Mouse (Mus musculus) right cerebral cortex, postnatal 14 days (tissue): Measurements from ENCODE around the gene Bicd1.
"Not testable (repeated sequence)": the region's sequence is repeated elsewhere in the genome, so short reads cannot be mapped to it uniquely, and the experiment has no call there.

Experiments used
- DNase-seq: peaks from one replicate; pipeline ENCODE4 v3.0.0; 2022

Bicd1 gene

GRCm38 (mm10) chr6:149408833-149409332 is at the start of gene Bicd1:
Gene Bicd1 (plus strand): TSS chr6:149408886.
- DNase-seq: peak; percentile 85

- DNase-seq: not testable (repeated sequence)
Measured at GRCm38 (mm10) chr6:149362533-149362932, 46.2 kb upstream of the Bicd1 start.

- DNase-seq: not testable (repeated sequence)
Measured at GRCm38 (mm10) chr6:149365975-149366374, 42.7 kb upstream of the Bicd1 start.

- DNase-seq: no peak
Measured at GRCm38 (mm10) chr6:149366403-149366802, 42.3 kb upstream of the Bicd1 start.

- peak; percentile 33 for DNase-seq
Measured at GRCm38 (mm10) chr6:149374986-149375457, 33.7 kb upstream of the Bicd1 start.

GRCm38 (mm10) chr6:149383531-149383930 is 25.2 kb upstream of the Bicd1 start:
- no peak for DNase-seq

- DNase-seq: no peak
Measured at GRCm38 (mm10) chr6:149386389-149386788, 22.3 kb upstream of the Bicd1 start.

- DNase-seq: not testable (repeated sequence)
Measured at GRCm38 (mm10) chr6:149389626-149390025, 19.1 kb upstream of the Bicd1 start.

- no peak for DNase-seq
Measured at GRCm38 (mm10) chr6:149399396-149399795, 9.3 kb upstream of the Bicd1 start.

- DNase-seq: peak; percentile 11
Measured at GRCm38 (mm10) chr6:149409341-149409740, 655 bp downstream of the Bicd1 start.

GRCm38 (mm10) chr6:149409845-149410244 is 1.2 kb downstream of the Bicd1 start:
- no peak for DNase-seq

- DNase-seq: no peak
Measured at GRCm38 (mm10) chr6:149413256-149413655, 4.6 kb downstream of the Bicd1 start.

GRCm38 (mm10) chr6:149424748-149425147 is 16.1 kb downstream of the Bicd1 start:
- DNase-seq: no peak

- no peak for DNase-seq
Measured at GRCm38 (mm10) chr6:149439140-149439539, 30.5 kb downstream of the Bicd1 start.

GRCm38 (mm10) chr6:149442884-149443283 is 34.2 kb downstream of the Bicd1 start:
- no peak for DNase-seq

GRCm38 (mm10) chr6:149445854-149446253 is 37.2 kb downstream of the Bicd1 start:
- peak; percentile 3 for DNase-seq

- DNase-seq: no peak
Measured at GRCm38 (mm10) chr6:149457324-149457723, 48.6 kb downstream of the Bicd1 start.

GRCm38 (mm10) chr6:149460971-149461370 is 52.3 kb downstream of the Bicd1 start:
- no peak for DNase-seq

GRCm38 (mm10) chr6:149471477-149471876 is 62.8 kb downstream of the Bicd1 start:
- no peak for DNase-seq

GRCm38 (mm10) chr6:149472441-149472840 is 63.8 kb downstream of the Bicd1 start:
- DNase-seq: not testable (repeated sequence)

GRCm38 (mm10) chr6:149481868-149482267 is 73.2 kb downstream of the Bicd1 start:
- not testable (repeated sequence) for DNase-seq

- DNase-seq: no peak
Measured at GRCm38 (mm10) chr6:149494662-149495061, 86.0 kb downstream of the Bicd1 start.

GRCm38 (mm10) chr6:149495925-149496324 is 87.2 kb downstream of the Bicd1 start:
- no peak for DNase-seq

GRCm38 (mm10) chr6:149565720-149566498 is 157.2 kb downstream of the Bicd1 start:
- peak; percentile 44 for DNase-seq
